Mouse (Mus musculus): ENCODE results near the gene Ackr1.

- TF ChIP-seq CTCF (IDR thresholded peaks at IDR 0.05; ENCODE audit: extremely low read depth, insufficient read length, insufficient replicate concordance, low read depth, low read length) (no peak), POLR2A (IDR thresholded peaks at IDR 0.05; ENCODE audit: low read depth, low read length) (no peak)
Observed at GRCm38 (mm10) chr1:173325395-173325794, 8.2 kb downstream of the Ackr1 start.
